Mouse (Mus musculus) ES-Bruce4 (cell line): ENCODE measurements around the gene Nxnl1.

Experiments used
- CTCF ChIP-seq: IDR thresholded peaks from one replicate; pipeline ENCODE4 v1.8.1; 2011; ENCODE audit warnings: low read depth, low read length
- EP300 ChIP-seq: IDR thresholded peaks from 2 replicates; pipeline ENCODE4 v1.6.1; 2011; ENCODE audit warnings: low read depth, low read length; ENCODE audit not compliant: insufficient read depth
- POLR2A ChIP-seq: IDR thresholded peaks from one replicate; pipeline ENCODE4 v1.8.1; 2011; ENCODE audit warnings: low read length; ENCODE audit not compliant: insufficient read depth

GRCm38 (mm10) chr8:71543755-71544154 is 22.6 kb downstream of the Nxnl1 start:
- no peak for TF ChIP-seq CTCF
- no peak for TF ChIP-seq POLR2A
- no peak for TF ChIP-seq EP300
